Mouse (Mus musculus): ENCODE data around the gene Ppp1r3e.

The Ppp1r3e gene

GRCm38 (mm10) chr14:54883154-54884021 is 6.0 kb upstream of the Ppp1r3e start, which contains the start of the genes Bcl2l2 and Gm20521:
Bcl2l2 (plus strand) TSS chr14:54883377.
Gm20521 (plus strand) TSS chr14:54883441.
- DNase-seq (ENCODE audit: low spot score in 2 of 2): peak; percentile 31 to 46

GRCm38 (mm10) chr14:54876539-54877047 is 757 bp downstream of the Ppp1r3e start:
- peak; percentile 77 to 78 for DNase-seq (ENCODE audit: low spot score in 2 of 2)

- DNase-seq (ENCODE audit: low spot score in 2 of 2): no peak
Measured at GRCm38 (mm10) chr14:54875844-54876538, 1.4 kb downstream of the Ppp1r3e start.

GRCm38 (mm10) chr14:54874165-54874564 is 3.2 kb downstream of the Ppp1r3e start:
- no peak for DNase-seq (ENCODE audit: low spot score in 2 of 2)

- DNase-seq (ENCODE audit: low spot score in 2 of 2): no peak
Measured at GRCm38 (mm10) chr14:54870861-54871260, 6.5 kb downstream of the Ppp1r3e start, which contains the start of gene Homez. Homez (minus strand) TSS chr14:54870961.

- DNase-seq (ENCODE audit: low spot score in 2 of 2): no peak
Measured at GRCm38 (mm10) chr14:54868026-54868425, 9.3 kb downstream of the Ppp1r3e start.

GRCm38 (mm10) chr14:54866936-54867335 is 10.4 kb downstream of the Ppp1r3e start:
- DNase-seq (ENCODE audit: low spot score in 2 of 2): no peak

GRCm38 (mm10) chr14:54866268-54866667 is 11.1 kb downstream of the Ppp1r3e start:
- no peak for DNase-seq (ENCODE audit: low spot score in 2 of 2)

- DNase-seq (ENCODE audit: low spot score in 2 of 2): no peak
Measured at GRCm38 (mm10) chr14:54865626-54866025, 11.7 kb downstream of the Ppp1r3e start.

- DNase-seq (ENCODE audit: low spot score in 2 of 2): no peak
Measured at GRCm38 (mm10) chr14:54864313-54865036, 12.9 kb downstream of the Ppp1r3e start.

GRCm38 (mm10) chr14:54863501-54864312 is 13.6 kb downstream of the Ppp1r3e start:
- peak; percentile 87 for DNase-seq (ENCODE audit: low spot score in 2 of 2)

- DNase-seq (ENCODE audit: low spot score in 2 of 2): peak; percentile 26 to 33
Measured at GRCm38 (mm10) chr14:54860511-54860910, 16.8 kb downstream of the Ppp1r3e start.

- no peak for DNase-seq (ENCODE audit: low spot score in 2 of 2)
Measured at GRCm38 (mm10) chr14:54857891-54858290, 19.5 kb downstream of the Ppp1r3e start.

GRCm38 (mm10) chr14:54856703-54857102 is 20.6 kb downstream of the Ppp1r3e start:
- no peak for DNase-seq (ENCODE audit: low spot score in 2 of 2)

- no peak for DNase-seq (ENCODE audit: low spot score in 2 of 2)
Measured at GRCm38 (mm10) chr14:54855726-54856125, 21.6 kb downstream of the Ppp1r3e start.

- DNase-seq (ENCODE audit: low spot score in 2 of 2): no peak
Measured at GRCm38 (mm10) chr14:54843461-54843860, 33.9 kb downstream of the Ppp1r3e start.

GRCm38 (mm10) chr14:54823716-54824115 is 53.6 kb downstream of the Ppp1r3e start:
- DNase-seq (ENCODE audit: low spot score in 2 of 2): no peak
